Mouse (Mus musculus) cerebellum, adult 2 months (tissue): ENCODE results near the gene Dok5. TPM values are rescaled to one million over a fixed set of nuclear protein-coding genes. Genes with fewer than 3 reads are reported as not detected.

Experiments used
- DNase-seq, 2 experiments: peaks; one replicate each; pipeline ENCODE4 v3.0.0; 2021
- H3K27ac ChIP-seq: fragments of 200-500 bp; 2 replicates; pipeline ENCODE4 v1.5.1; 2012; ENCODE audit warnings: low read length, control low read depth, inconsistent platforms; ENCODE audit not compliant: insufficient read depth
- H3K27me3 ChIP-seq: fragments of 200-500 bp; 2 replicates; pipeline ENCODE4 v1.6.1; 2012; ENCODE audit warnings: inconsistent platforms, mild to moderate bottlenecking, low read length, moderate library complexity; ENCODE audit not compliant: control insufficient read depth, insufficient read depth
- H3K4me1 ChIP-seq: fragments of 200-500 bp; 2 replicates; pipeline ENCODE4 v1.6.1; 2011; ENCODE audit warnings: low read length; ENCODE audit not compliant: control insufficient read depth, insufficient read depth
- H3K4me3 ChIP-seq: fragments of 200-500 bp; replicated peaks from 2 replicates; pipeline ENCODE3; 2011; ENCODE audit warnings: mild to moderate bottlenecking, low read depth, low read length, control low read depth; ENCODE audit not compliant: insufficient read depth
- CTCF ChIP-seq: fragments of 200-500 bp; IDR thresholded peaks from 2 replicates; pipeline ENCODE4 v1.5.1; 2011; ENCODE audit warnings: low read depth, mild to moderate bottlenecking, control low read depth, low read length, moderate library complexity, borderline replicate concordance; ENCODE audit not compliant: insufficient read depth
- POLR2A ChIP-seq: fragments of 200-500 bp; IDR thresholded peaks from 2 replicates; pipeline ENCODE4 v1.6.1; 2011; ENCODE audit warnings: low read length, control low read depth, borderline replicate concordance; ENCODE audit not compliant: insufficient read depth
- WGBS: fragments of 180-500 bp; shearing (Covaris S2); methylation state at CpG from one replicate; pipeline ENCODE4 v1.1.7; 2018; 5-methylcytosine and 5-hydroxymethylcytosine counted together
- polyA plus RNA-seq: library from polyadenylated mRNA; depleted of rRNA; stranded (reverse); fragments of >200 nt; gene quantifications from 2 replicates; pipeline ENCODE4 v1.2.3, GENCODE M21; 2012

The Dok5 gene
- polyA plus RNA-seq, 1 experiment: 18.6 TPM

GRCm38 (mm10) chr2:170808259-170808789 is 76.7 kb downstream of the Dok5 start:
- no peak overlapping the region for H3K27ac ChIP-seq
- DNase-seq: no peak
- H3K4me3 ChIP-seq: no peak overlapping the region
- H3K4me1 ChIP-seq: peaks cover 21% of the 10 kb centered on the region
- WGBS: 84% methylated on average over 10 of the region's 10 CpGs
- no peaks in the 10 kb centered on the region for H3K27me3 ChIP-seq
- TF ChIP-seq POLR2A (no peak), CTCF (no peak)

GRCm38 (mm10) chr2:170811356-170811755 is 79.7 kb downstream of the Dok5 start:
- DNase-seq: peak; percentile 90 to 96
- Histone ChIP-seq H3K27ac (peak overlapping the region; percentile 68), H3K27me3 (no peaks in the 10 kb centered on the region), H3K4me1 (peaks cover 21% of the 10 kb centered on the region), H3K4me3 (no peak overlapping the region)
- TF ChIP-seq POLR2A: no peak
- TF ChIP-seq CTCF: no peak
- WGBS: 9% methylated on average over 9 of the region's 9 CpGs

GRCm38 (mm10) chr2:170816302-170816701 is 84.7 kb downstream of the Dok5 start:
- Histone ChIP-seq H3K4me3 (no peak overlapping the region), H3K4me1 (peaks cover 14% of the 10 kb centered on the region), H3K27ac (no peak overlapping the region), H3K27me3 (no peaks in the 10 kb centered on the region)
- no peak for DNase-seq
- TF ChIP-seq POLR2A: no peak
- WGBS: 56% methylated on average over 8 of the region's 8 CpGs

- H3K27ac ChIP-seq: no peak overlapping the region
- H3K27me3 ChIP-seq: no peaks in the 10 kb centered on the region
- H3K4me3 ChIP-seq: no peak overlapping the region
- no peak for DNase-seq
- H3K4me1 ChIP-seq: peaks cover 5% of the 10 kb centered on the region; the same call in 1 of the 2 replicates
- no peak for TF ChIP-seq POLR2A
- no peak for TF ChIP-seq CTCF
- WGBS: 54% methylated on average over 4 of the region's 4 CpGs
Observed at GRCm38 (mm10) chr2:170817112-170817703, 85.6 kb downstream of the Dok5 start.

- DNase-seq: no peak
- Histone ChIP-seq H3K27me3 (no peaks in the 10 kb centered on the region), H3K4me3 (no peak overlapping the region), H3K27ac (no peak overlapping the region), H3K4me1 (no peaks in the 10 kb centered on the region)
- 86% methylated on average over 17 of the region's 17 CpGs for WGBS
- TF ChIP-seq POLR2A (no peak), CTCF (no peak)
Observed at GRCm38 (mm10) chr2:170826821-170827441, 95.3 kb downstream of the Dok5 start.

- DNase-seq: no peak
- Histone ChIP-seq H3K4me1 (no peaks in the 10 kb centered on the region), H3K4me3 (no peak overlapping the region), H3K27ac (no peak overlapping the region), H3K27me3 (no peaks in the 10 kb centered on the region)
- TF ChIP-seq POLR2A (no peak), CTCF (no peak)
- 65% methylated on average over 7 of the region's 7 CpGs for WGBS
Observed at GRCm38 (mm10) chr2:170828757-170829156, 97.2 kb downstream of the Dok5 start.

- 81% methylated on average over 6 of the region's 6 CpGs for WGBS
- no peak for DNase-seq
- Histone ChIP-seq H3K4me3 (no peak overlapping the region), H3K27ac (no peak overlapping the region), H3K27me3 (no peaks in the 10 kb centered on the region), H3K4me1 (no peaks in the 10 kb centered on the region)
- TF ChIP-seq CTCF (no peak), POLR2A (no peak)
Observed at GRCm38 (mm10) chr2:170829191-170829611, 97.6 kb downstream of the Dok5 start.

GRCm38 (mm10) chr2:170829988-170830387 is 98.4 kb downstream of the Dok5 start:
- no peak for DNase-seq

GRCm38 (mm10) chr2:170836862-170837261 is 105.3 kb downstream of the Dok5 start:
- TF ChIP-seq POLR2A: no peak
- TF ChIP-seq CTCF: no peak
- no peak overlapping the region for H3K27ac ChIP-seq
- whole genome bisulfite sequencing: 8% methylated on average over 10 of the region's 10 CpGs

More at GRCm38 (mm10) chr2:170829988-170830387, 98.4 kb downstream of the Dok5 start:
- Histone ChIP-seq H3K27me3 (no peaks in the 10 kb centered on the region), H3K4me3 (no peak overlapping the region), H3K27ac (no peak overlapping the region), H3K4me1 (no peaks in the 10 kb centered on the region)
- WGBS: 90% methylated on average over 14 of the region's 14 CpGs
- TF ChIP-seq POLR2A (no peak), CTCF (no peak)

More at GRCm38 (mm10) chr2:170836862-170837261, 105.3 kb downstream of the Dok5 start:
- no peak overlapping the region for H3K4me3 ChIP-seq
- peak; percentile 65 to 81 for DNase-seq
- H3K27me3 ChIP-seq: no peaks in the 10 kb centered on the region
- peaks cover 11% of the 10 kb centered on the region for H3K4me1 ChIP-seq
